Mouse (Mus musculus) stomach, embryonic 16.5 days (tissue): ENCODE results near the gene Gm28053. TPM values are rescaled to one million over a fixed set of nuclear protein-coding genes. Genes with fewer than 3 reads are reported as not detected.

Experiments used
- ATAC-seq: fragments of 200-750 bp; cut with Nextera tagmentation; 2 replicates; pipeline ENCODE4 v1.8.0; 2017; ENCODE audit warnings: moderate number of reproducible peaks, moderate TSS enrichment; ENCODE audit not compliant: insufficient read depth, low FRiP score
- H3K27ac ChIP-seq: fragments of 300-500 bp; sonication (generic); 2 replicates; pipeline ENCODE4 v1.5.1; 2014; ENCODE audit warnings: low read length
- H3K27me3 ChIP-seq: fragments of 300-500 bp; sonication (generic); 2 replicates; pipeline ENCODE4 v1.6.1; 2014; ENCODE audit warnings: low read length, control low read depth, mixed read lengths; ENCODE audit not compliant: control insufficient read depth, insufficient read depth
- H3K36me3 ChIP-seq: fragments of 300-500 bp; sonication (generic); 2 replicates; pipeline ENCODE4 v1.6.1; 2014; ENCODE audit warnings: low read length; ENCODE audit not compliant: control insufficient read depth, insufficient read depth
- H3K4me1 ChIP-seq: fragments of 300-500 bp; sonication (generic); 2 replicates; pipeline ENCODE4 v1.6.1; 2014; ENCODE audit warnings: low read length, control low read depth, mixed read lengths; ENCODE audit not compliant: control insufficient read depth, insufficient read depth
- H3K4me2 ChIP-seq: fragments of 300-500 bp; sonication (generic); 2 replicates; pipeline ENCODE4 v1.6.1; 2014; ENCODE audit warnings: low read depth, low read length, mixed read lengths
- H3K4me3 ChIP-seq: fragments of 300-500 bp; sonication (generic); replicated peaks from 2 replicates; pipeline ENCODE4 v1.5.1; 2014; ENCODE audit warnings: mild to moderate bottlenecking, low read length
- H3K9ac ChIP-seq: fragments of 300-500 bp; sonication (generic); 2 replicates; pipeline ENCODE4 v1.6.1; 2014; ENCODE audit warnings: low read length
- H3K9me3 ChIP-seq: fragments of 300-500 bp; sonication (generic); replicated peaks from 2 replicates; pipeline ENCODE4 v1.6.1; 2016; ENCODE audit warnings: low read length, control low read depth; ENCODE audit not compliant: control insufficient read depth
- WGBS: fragments of 180-500 bp; shearing (Covaris S2); extraction: QIAGEN DNeasy Blood & Tissue Kit; methylation state at CpG from one replicate; pipeline ENCODE4 v1.1.7; 2014; 5-methylcytosine and 5-hydroxymethylcytosine counted together
- polyA plus RNA-seq: library from polyadenylated mRNA; unstranded; fragments of >200 nt; fragmentation: Nextera tagmentation; extraction: Ambion mirVana; gene quantifications from 2 replicates; pipeline ENCODE4 v1.2.1, GENCODE M21; 2015

The Gm28053 gene
- 2.5 and 3.2 TPM in 2 replicates for polyA plus RNA-seq

- no peak for ATAC-seq
- 53% methylated on average over 2 of the region's 2 CpGs for WGBS
Observed at GRCm38 (mm10) chr6:48718455-48718854, at the start of gene Gm28053, which contains the start of gene Gimap7. Gm28053 (plus strand) TSS chr6:48718607. Gimap7 (plus strand) TSS chr6:48718621.

GRCm38 (mm10) chr6:48669446-48669969, 48.9 kb upstream of the Gm28053 start:
- no peak for ATAC-seq
- Histone ChIP-seq H3K4me2 (no peak overlapping the region), H3K4me3 (no peak overlapping the region), H3K36me3 (no peaks in the 10 kb centered on the region), H3K4me1 (no peaks in the 10 kb centered on the region), H3K27me3 (no peaks in the 10 kb centered on the region), H3K9ac (no peak overlapping the region), H3K27ac (no peak overlapping the region), H3K9me3 (no peaks in the 10 kb centered on the region)
- WGBS, result 77% methylated on average over 2 of the region's 2 CpGs

More at GRCm38 (mm10) chr6:48718455-48718854, at the start of gene Gm28053, which contains the start of gene Gimap7:
- Histone ChIP-seq H3K4me2 (no peak within 1 kb of the TSS), H3K4me3 (no peak within 1 kb of the TSS), H3K27ac (no peak within 1 kb of the TSS), H3K36me3 (no peaks in the 10 kb centered on the region), H3K9ac (no peak within 1 kb of the TSS), H3K27me3 (no peaks in the 10 kb centered on the region), H3K4me1 (no peaks in the 10 kb centered on the region), H3K9me3 (no peaks in the 10 kb centered on the region)

GRCm38 (mm10) chr6:48674291-48675058, 43.9 kb upstream of the Gm28053 start:
- ATAC-seq, result no peak

DNA sequence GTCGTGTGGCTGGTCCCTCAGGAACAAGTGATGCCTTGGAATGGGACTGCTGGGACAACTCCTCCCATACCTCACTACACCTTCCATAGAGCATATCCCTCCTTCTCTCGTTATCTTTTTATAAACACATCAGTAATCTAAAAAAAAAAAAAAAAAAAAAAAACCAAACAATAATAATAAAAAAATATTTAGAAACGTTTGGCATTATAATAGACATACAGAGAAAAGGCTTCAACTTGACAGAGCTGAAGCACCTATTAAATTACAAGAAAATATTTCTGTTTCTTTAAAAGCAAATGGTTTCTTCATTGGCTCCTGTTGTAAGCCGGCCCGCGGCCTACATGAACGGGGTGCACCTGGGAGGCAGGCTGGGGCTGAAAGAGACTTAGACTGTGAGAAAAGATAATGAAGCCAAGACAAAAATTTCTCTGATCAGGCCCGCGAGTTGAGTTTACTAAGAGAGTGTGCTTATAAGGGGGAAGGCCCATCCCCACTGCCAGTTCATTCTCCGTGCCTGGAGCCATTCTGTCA, 42.9 kb upstream of the Gm28053 start:
- Histone ChIP-seq H3K4me3 (peak overlapping the region; percentile 39), H3K4me1 (no peaks in the 10 kb centered on the region; the same call in 1 of the 2 replicates), H3K9ac (peak overlapping the region; percentile 61), H3K27ac (no peak overlapping the region), H3K9me3 (no peaks in the 10 kb centered on the region), H3K27me3 (no peaks in the 10 kb centered on the region), H3K4me2 (peak overlapping the region; percentile 57), H3K36me3 (no peaks in the 10 kb centered on the region)
- ATAC-seq, result no peak
- WGBS, result 38% methylated on average over 10 of the region's 10 CpGs

More at GRCm38 (mm10) chr6:48674291-48675058, 43.9 kb upstream of the Gm28053 start:
- H3K9ac ChIP-seq, result no peak overlapping the region
- no peak overlapping the region for H3K4me2 ChIP-seq
- H3K36me3 ChIP-seq, result no peaks in the 10 kb centered on the region
- H3K9me3 ChIP-seq, result no peaks in the 10 kb centered on the region
- 94% methylated on average over 9 of the region's 9 CpGs for WGBS
- H3K4me1 ChIP-seq, result no peaks in the 10 kb centered on the region; the same call in 1 of the 2 replicates
- H3K4me3 ChIP-seq, result no peak overlapping the region
- H3K27me3 ChIP-seq, result no peaks in the 10 kb centered on the region
- H3K27ac ChIP-seq, result no peak overlapping the region

GRCm38 (mm10) chr6:48675931-48676859, 42.2 kb upstream of the Gm28053 start, which contains the start of gene Gimap9:
Gimap9 (plus strand) TSS chr6:48676129.
- 25% methylated on average over 13 of the region's 13 CpGs for WGBS
- H3K36me3 ChIP-seq, result no peaks in the 10 kb centered on the region
- H3K9ac ChIP-seq, result peak within 1 kb of the TSS; percentile 61
- no peaks in the 10 kb centered on the region for H3K27me3 ChIP-seq
- H3K4me3 ChIP-seq, result peak within 1 kb of the TSS; percentile 39
- no peaks in the 10 kb centered on the region; the same call in 1 of the 2 replicates for H3K4me1 ChIP-seq
- no peaks in the 10 kb centered on the region for H3K9me3 ChIP-seq
- H3K27ac ChIP-seq, result peak within 1 kb of the TSS; percentile 11; the same call in 1 of the 2 replicates
- ATAC-seq, result no peak
- peak within 1 kb of the TSS; percentile 57 for H3K4me2 ChIP-seq

DNA sequence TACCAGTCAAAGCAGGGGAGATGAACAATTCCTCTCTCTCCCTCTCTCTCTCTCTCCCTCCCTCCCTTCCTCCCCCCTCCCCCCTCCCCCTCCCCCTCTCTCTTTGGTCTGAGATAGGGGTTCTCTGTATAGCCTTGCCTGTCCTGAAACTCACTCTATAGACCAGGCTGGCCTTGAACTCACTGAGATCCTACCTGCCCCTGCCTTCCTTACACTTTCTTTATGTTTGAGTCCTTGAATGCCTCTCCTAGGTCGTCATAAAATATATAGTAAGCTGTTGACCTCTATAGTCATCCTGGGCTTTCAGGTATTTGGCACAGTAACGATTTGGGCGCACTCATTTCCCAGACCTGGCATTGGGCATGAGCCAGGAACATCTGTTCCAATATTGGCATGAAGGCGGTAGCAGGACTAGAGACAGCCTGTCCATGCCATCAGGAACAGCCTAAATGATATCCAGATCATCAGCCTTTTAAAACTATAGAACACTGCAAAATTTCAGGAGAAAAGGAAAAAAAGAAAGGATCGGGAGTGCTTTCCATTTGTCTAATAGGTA, 41.5 kb upstream of the Gm28053 start:
- ATAC-seq, result no peak
- no peak overlapping the region for H3K4me3 ChIP-seq
- H3K27me3 ChIP-seq, result no peaks in the 10 kb centered on the region
- H3K4me1 ChIP-seq, result no peaks in the 10 kb centered on the region; the same call in 1 of the 2 replicates
- no peak overlapping the region for H3K27ac ChIP-seq
- H3K4me2 ChIP-seq, result no peak overlapping the region
- no peaks in the 10 kb centered on the region for H3K36me3 ChIP-seq
- no peak overlapping the region for H3K9ac ChIP-seq
- 84% methylated on average over 5 of the region's 5 CpGs for WGBS
- H3K9me3 ChIP-seq, result no peaks in the 10 kb centered on the region

- Histone ChIP-seq H3K4me1 (no peaks in the 10 kb centered on the region; the same call in 1 of the 2 replicates), H3K36me3 (no peaks in the 10 kb centered on the region), H3K9me3 (no peaks in the 10 kb centered on the region), H3K4me3 (no peak overlapping the region), H3K27ac (no peak overlapping the region), H3K9ac (no peak overlapping the region), H3K4me2 (no peak overlapping the region), H3K27me3 (no peaks in the 10 kb centered on the region)
- ATAC-seq, result no peak
- 94% methylated on average over 17 of the region's 17 CpGs for WGBS
Observed at GRCm38 (mm10) chr6:48677492-48678345, 40.7 kb upstream of the Gm28053 start.

DNA sequence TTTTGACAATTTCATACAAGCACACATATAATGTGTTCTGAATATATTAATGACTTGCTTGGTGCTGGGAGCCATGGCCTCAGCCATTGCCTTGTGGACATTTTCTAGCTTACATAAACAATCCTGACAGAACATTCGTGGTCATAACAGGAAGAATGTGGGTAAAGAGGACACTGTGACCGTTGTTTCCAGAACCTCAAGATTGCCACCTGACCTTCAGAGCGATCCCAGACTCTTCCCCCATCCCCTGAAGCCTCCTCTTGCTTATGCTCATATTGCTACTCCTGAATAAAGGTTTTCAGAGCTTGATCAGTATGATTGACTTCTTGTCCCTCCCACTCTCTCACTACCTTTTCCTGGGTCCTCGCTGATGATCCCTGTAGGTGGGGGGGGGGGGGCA, 40.0 kb upstream of the Gm28053 start:
- Histone ChIP-seq H3K36me3 (no peaks in the 10 kb centered on the region), H3K4me3 (no peak overlapping the region), H3K27ac (no peak overlapping the region), H3K9ac (no peak overlapping the region), H3K27me3 (no peaks in the 10 kb centered on the region), H3K9me3 (no peaks in the 10 kb centered on the region), H3K4me2 (no peak overlapping the region), H3K4me1 (no peaks in the 10 kb centered on the region; the same call in 1 of the 2 replicates)
- 62% methylated on average over 4 of the region's 4 CpGs for WGBS
- ATAC-seq, result no peak
